Mouse (Mus musculus): Measurements from ENCODE around the gene Hist1h3a.

DNA sequence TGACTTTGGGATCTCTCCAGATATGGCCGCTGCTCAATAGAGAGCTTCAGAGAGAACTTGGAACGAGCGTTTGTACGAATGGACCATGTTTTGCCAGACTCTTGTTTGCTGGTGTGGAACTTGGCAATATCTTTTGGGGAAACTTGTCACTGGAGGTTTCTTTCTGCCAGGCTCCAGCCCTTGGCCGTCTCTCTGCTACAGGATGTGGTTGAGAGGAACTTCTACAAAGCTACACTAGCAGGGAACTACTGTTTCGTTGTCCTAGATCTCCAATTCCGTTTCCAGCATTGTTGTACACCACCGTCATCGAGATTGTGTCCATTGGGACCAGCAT lies 33.0 kb downstream of the Hist1h3a start:
- TF ChIP-seq CTCF (IDR thresholded peaks at IDR 0.05; ENCODE audit: borderline replicate concordance, extremely low read depth, insufficient read depth, insufficient read length) = no peak
- TF ChIP-seq POLR2A (IDR thresholded peaks at IDR 0.05; ENCODE audit: borderline replicate concordance, extremely low read depth, insufficient read depth, insufficient read length, poor library complexity, severe bottlenecking) = no peak

All from brain, embryonic 14.5 days (tissue).